Mouse (Mus musculus) layer of hippocampus, adult 6 months (tissue): ENCODE measurements around the gene Bscl2. TPM values are rescaled to one million over a fixed set of nuclear protein-coding genes. Genes with fewer than 3 reads are reported as not detected.

Experiments used
- microRNA-seq: library from miRNA; unstranded; fragments of <30 nt; microRNA quantifications from one replicate; pipeline ENCODE4 v1.2.0, GENCODE M21; 2020
- polyA plus RNA-seq: library from polyadenylated mRNA; unstranded; fragments of <200 nt; fragmentation: Nextera tagmentation; gene quantifications from 2 replicates; pipeline ENCODE4 v1.2.3, GENCODE M21; 2021

The Bscl2 gene
- polyA plus RNA-seq, 1 experiment from 2014 or later: 97.4 TPM

Small RNA genes within 50 kb of the gene (microRNA-seq; reads per million reads assigned to microRNA genes)
- not detected for gene Mir5136

Other genes starting within 250 kb of the Bscl2 start
- gene Slc22a8, start 246.2 kb upstream of the Bscl2 start, polyA plus RNA-seq: 8.6 and 10.4 TPM in 2 replicates
- 0.43 and 1.1 TPM in 2 replicates for gene Slc22a6, start 219.4 kb upstream of the Bscl2 start, polyA plus RNA-seq
- gene Chrm1, start 173.7 kb upstream of the Bscl2 start, polyA plus RNA-seq: 58.8 and 86.9 TPM in 2 replicates
- 194 and 203 TPM in 2 replicates for gene Slc3a2, start 114.1 kb upstream of the Bscl2 start, polyA plus RNA-seq
- 60.1 and 61.7 TPM in 2 replicates for gene Wdr74, start 101.6 kb upstream of the Bscl2 start, polyA plus RNA-seq
- 0.38 TPM in 1 of 2 replicates, not detected in the other for gene 1700092M07Rik, start 96.7 kb upstream of the Bscl2 start, polyA plus RNA-seq
- gene Stx5a, start 96.1 kb upstream of the Bscl2 start, polyA plus RNA-seq: 27.4 and 27.8 TPM in 2 replicates
- 29.6 and 30.3 TPM in 2 replicates for gene Nxf1, start 80.4 kb upstream of the Bscl2 start, polyA plus RNA-seq
- 260 and 276 TPM in 2 replicates for gene Tmem223, start 66.5 kb upstream of the Bscl2 start, polyA plus RNA-seq
- 34.5 and 40.0 TPM in 2 replicates for gene Tmem179b, start 63.0 kb upstream of the Bscl2 start, polyA plus RNA-seq
- 14.4 and 16.9 TPM in 2 replicates for gene Taf6l, start 51.0 kb upstream of the Bscl2 start, polyA plus RNA-seq
- gene Polr2g, start 38.9 kb upstream of the Bscl2 start, polyA plus RNA-seq: 237 and 259 TPM in 2 replicates
- 1.8 and 2.2 TPM in 2 replicates for gene Zbtb3, start 34.9 kb upstream of the Bscl2 start, polyA plus RNA-seq
- gene Ttc9c, start 18.1 kb upstream of the Bscl2 start, polyA plus RNA-seq: 16.3 and 23.9 TPM in 2 replicates
- 6.1 and 6.8 TPM in 2 replicates for gene Hnrnpul2, start 17.5 kb upstream of the Bscl2 start, polyA plus RNA-seq
- not detected in 2 replicates for gene AC129217.1, start 7.7 kb upstream of the Bscl2 start, polyA plus RNA-seq
- gene Gng3, start 1.7 kb downstream of the Bscl2 start, polyA plus RNA-seq: 238 and 326 TPM in 2 replicates
- gene Lrrn4cl, start 13.3 kb downstream of the Bscl2 start, polyA plus RNA-seq: 0.16 and 0.25 TPM in 2 replicates
- gene Ubxn1, start 34.0 kb downstream of the Bscl2 start, polyA plus RNA-seq: 153 and 176 TPM in 2 replicates
- 71.6 and 77.0 TPM in 2 replicates for gene Uqcc3, start 43.5 kb downstream of the Bscl2 start, polyA plus RNA-seq
- 3.7 and 5.7 TPM in 2 replicates for gene Lbhd1, start 46.3 kb downstream of the Bscl2 start, polyA plus RNA-seq
- not detected in 2 replicates for gene Gm49403, start 46.5 kb downstream of the Bscl2 start, polyA plus RNA-seq
- 77.9 and 90.8 TPM in 2 replicates for gene 1810009A15Rik, start 51.4 kb downstream of the Bscl2 start, polyA plus RNA-seq
- gene Gm49416, start 51.5 kb downstream of the Bscl2 start, polyA plus RNA-seq: 4.9 and 10.5 TPM in 2 replicates
- gene Ints5, start 55.5 kb downstream of the Bscl2 start, polyA plus RNA-seq: 6.6 and 8.1 TPM in 2 replicates
- 20.4 and 22.5 TPM in 2 replicates for gene Ganab, start 60.6 kb downstream of the Bscl2 start, polyA plus RNA-seq
- 45.2 and 47.5 TPM in 2 replicates for gene B3gat3, start 82.9 kb downstream of the Bscl2 start, polyA plus RNA-seq
- gene Rom1, start 91.9 kb downstream of the Bscl2 start, polyA plus RNA-seq: 5.4 and 6.3 TPM in 2 replicates
- 3.5 and 4.0 TPM in 2 replicates for gene Eml3, start 92.1 kb downstream of the Bscl2 start, polyA plus RNA-seq
- gene Mta2, start 104.4 kb downstream of the Bscl2 start, polyA plus RNA-seq: 22.3 and 23.3 TPM in 2 replicates
- gene Tut1, start 116.4 kb downstream of the Bscl2 start, polyA plus RNA-seq: 10.4 and 11.1 TPM in 2 replicates
- 400 and 450 TPM in 2 replicates for gene Eef1g, start 129.6 kb downstream of the Bscl2 start, polyA plus RNA-seq
- 5.6 and 7.2 TPM in 2 replicates for gene Ahnak, start 151.8 kb downstream of the Bscl2 start, polyA plus RNA-seq